Mouse (Mus musculus) 3134 (cell line): ENCODE measurements around the gene Lamc1.
A peak's percentile ranks its signal among the peaks of the same experiment; 100 is the strongest.
"Not testable (repeated sequence)": the region's sequence is repeated elsewhere in the genome, so short reads cannot be mapped to it uniquely, and the experiment has no call there.

ENCODE experiments used
- DNase-seq: peaks from one replicate; pipeline ENCODE4 v3.0.0-alpha.2; 2011; ENCODE audit warnings: low spot score; ENCODE audit not compliant: insufficient read length; ENCODE audit errors: extremely low read depth

Gene Lamc1

GRCm38 (mm10) chr1:153332444-153333295 lies at the start of gene Lamc1:
Gene Lamc1, minus strand, starts transcription at chr1:153332786.
- peak; percentile 94 for DNase-seq

- no peak for DNase-seq
These were observed 48.2 kb upstream of the Lamc1 start for GRCm38 (mm10) chr1:153380746-153381282.

GRCm38 (mm10) chr1:153379832-153380231 lies 47.2 kb upstream of the Lamc1 start:
- no peak for DNase-seq

GRCm38 (mm10) chr1:153378587-153378986 lies 46.0 kb upstream of the Lamc1 start:
- no peak for DNase-seq

- DNase-seq = no peak
These were observed 43.9 kb upstream of the Lamc1 start for GRCm38 (mm10) chr1:153376446-153376845.

- DNase-seq = no peak
These were observed 41.5 kb upstream of the Lamc1 start for GRCm38 (mm10) chr1:153374136-153374535.

- no peak for DNase-seq
These were observed 39.3 kb upstream of the Lamc1 start for GRCm38 (mm10) chr1:153371846-153372245.

- no peak for DNase-seq
These were observed 36.4 kb upstream of the Lamc1 start for GRCm38 (mm10) chr1:153369011-153369410.

- DNase-seq = no peak
These were observed 34.5 kb upstream of the Lamc1 start for GRCm38 (mm10) chr1:153367048-153367447.

- DNase-seq = no peak
These were observed 29.3 kb upstream of the Lamc1 start for GRCm38 (mm10) chr1:153361926-153362325.

GRCm38 (mm10) chr1:153360556-153360955 lies 28.0 kb upstream of the Lamc1 start:
- DNase-seq = no peak

- DNase-seq = no peak
These were observed 24.6 kb upstream of the Lamc1 start for GRCm38 (mm10) chr1:153357218-153357617.

GRCm38 (mm10) chr1:153354466-153354865 lies 21.9 kb upstream of the Lamc1 start:
- no peak for DNase-seq

GRCm38 (mm10) chr1:153353736-153354430 lies 21.3 kb upstream of the Lamc1 start:
- no peak for DNase-seq

GRCm38 (mm10) chr1:153351034-153351433 lies 18.4 kb upstream of the Lamc1 start:
- peak; percentile 55 for DNase-seq

- DNase-seq = no peak
These were observed 15.1 kb upstream of the Lamc1 start for GRCm38 (mm10) chr1:153347726-153348125.

GRCm38 (mm10) chr1:153347040-153347439 lies 14.5 kb upstream of the Lamc1 start:
- DNase-seq = no peak

GRCm38 (mm10) chr1:153345699-153346291 lies 13.2 kb upstream of the Lamc1 start:
- DNase-seq = no peak

GRCm38 (mm10) chr1:153345002-153345401 lies 12.4 kb upstream of the Lamc1 start:
- no peak for DNase-seq

- DNase-seq = not testable (repeated sequence)
These were observed 2.9 kb upstream of the Lamc1 start for GRCm38 (mm10) chr1:153335451-153335850.
